Mouse (Mus musculus): ENCODE results near the gene Wnt7b.

The Wnt7b gene

GRCm38 (mm10) chr15:85569995-85570734, 12.1 kb downstream of the Wnt7b start:
- DNase-seq (ENCODE audit: low spot score): peak; percentile 23

GRCm38 (mm10) chr15:85569167-85569797, 13.0 kb downstream of the Wnt7b start:
- no peak for DNase-seq (ENCODE audit: low spot score)

- no peak for DNase-seq (ENCODE audit: low spot score)
Observed at GRCm38 (mm10) chr15:85568402-85568801, 13.9 kb downstream of the Wnt7b start.

- no peak for DNase-seq (ENCODE audit: low spot score)
Observed at GRCm38 (mm10) chr15:85564966-85565365, 17.3 kb downstream of the Wnt7b start.

- no peak for DNase-seq (ENCODE audit: low spot score)
Observed at GRCm38 (mm10) chr15:85564034-85564769, 18.1 kb downstream of the Wnt7b start.

GRCm38 (mm10) chr15:85561953-85562352, 20.3 kb downstream of the Wnt7b start:
- no peak for DNase-seq (ENCODE audit: low spot score)

- DNase-seq (ENCODE audit: low spot score): no peak
Observed at GRCm38 (mm10) chr15:85560830-85561229, 21.4 kb downstream of the Wnt7b start.

- DNase-seq (ENCODE audit: low spot score): no peak
Observed at GRCm38 (mm10) chr15:85558840-85559540, 23.3 kb downstream of the Wnt7b start.

- no peak for DNase-seq (ENCODE audit: low spot score)
Observed at GRCm38 (mm10) chr15:85555799-85556198, 26.5 kb downstream of the Wnt7b start.

- DNase-seq (ENCODE audit: low spot score): no peak
Observed at GRCm38 (mm10) chr15:85553421-85553820, 28.9 kb downstream of the Wnt7b start.

- no peak for DNase-seq (ENCODE audit: low spot score)
Observed at GRCm38 (mm10) chr15:85546500-85546899, 35.8 kb downstream of the Wnt7b start.

GRCm38 (mm10) chr15:85545369-85545768, 36.9 kb downstream of the Wnt7b start:
- DNase-seq (ENCODE audit: low spot score): no peak

- DNase-seq (ENCODE audit: low spot score): peak; percentile 34
Observed at GRCm38 (mm10) chr15:85538170-85538569, 44.1 kb downstream of the Wnt7b start.

- DNase-seq (ENCODE audit: low spot score): no peak
Observed at GRCm38 (mm10) chr15:85537151-85537550, 45.1 kb downstream of the Wnt7b start.

GRCm38 (mm10) chr15:85534646-85535045, 47.6 kb downstream of the Wnt7b start:
- DNase-seq (ENCODE audit: low spot score): no peak

- no peak for DNase-seq (ENCODE audit: low spot score)
Observed at GRCm38 (mm10) chr15:85534215-85534614, 48.1 kb downstream of the Wnt7b start.

GRCm38 (mm10) chr15:85532063-85532462, 50.2 kb downstream of the Wnt7b start:
- DNase-seq (ENCODE audit: low spot score): no peak

- no peak for DNase-seq (ENCODE audit: low spot score)
Observed at GRCm38 (mm10) chr15:85529911-85530310, 52.4 kb downstream of the Wnt7b start.

- DNase-seq (ENCODE audit: low spot score): no peak
Observed at GRCm38 (mm10) chr15:85524404-85524950, 57.8 kb downstream of the Wnt7b start.

GRCm38 (mm10) chr15:85523173-85523991, 58.9 kb downstream of the Wnt7b start:
- DNase-seq (ENCODE audit: low spot score): peak; percentile 55

GRCm38 (mm10) chr15:85519438-85519837, 62.8 kb downstream of the Wnt7b start:
- DNase-seq (ENCODE audit: low spot score): peak; percentile 36

Data from embryo, embryonic 10 days (tissue).